Mouse (Mus musculus) right cerebral cortex, postnatal 10 days (tissue): Measurements from ENCODE around the gene Abcb8.

Experiments used
- DNase-seq, 2 experiments: peaks; one replicate each; pipeline ENCODE4 v3.0.0; 2021; ENCODE audit warnings: low spot score in 2 of 2

The Abcb8 gene

DNA sequence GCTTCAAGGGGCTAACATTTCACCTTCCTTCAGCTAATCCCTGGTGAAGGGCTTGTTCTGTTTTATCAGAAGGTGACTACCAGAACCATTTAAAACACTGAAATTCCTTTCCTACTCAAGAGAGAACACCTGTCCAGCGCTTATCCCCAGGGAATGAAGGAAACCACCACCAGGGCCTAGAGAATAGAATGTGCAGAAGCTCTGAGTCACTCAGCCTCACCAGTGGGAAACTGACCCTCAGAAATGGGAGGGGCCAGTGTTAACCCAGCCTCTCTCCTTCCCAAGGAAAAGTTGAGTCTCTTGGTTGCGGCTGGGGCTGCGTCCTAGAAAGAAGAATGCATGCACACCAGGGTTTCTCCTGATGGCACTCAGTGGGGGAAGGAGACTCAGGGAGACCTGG is 61.6 kb downstream of the Abcb8 start:
- DNase-seq: no peak

- DNase-seq: no peak
Observed at GRCm38 (mm10) chr5:24455613-24456012, 62.1 kb downstream of the Abcb8 start.
